Mouse (Mus musculus): ENCODE measurements at regions not wholly inside any gene's neighbourhood (a gene's known extent, or its start where the extent isn't known, plus 50 kb on each side); places are given as distances from the start of the nearest gene placed in this dataset.

GRCm38 (mm10) chr2:74977348-74977747 is 151.7 kb downstream of the Mtx2 start:
- no peak for DNase-seq (ENCODE audit: low read depth, low spot score)

DNA sequence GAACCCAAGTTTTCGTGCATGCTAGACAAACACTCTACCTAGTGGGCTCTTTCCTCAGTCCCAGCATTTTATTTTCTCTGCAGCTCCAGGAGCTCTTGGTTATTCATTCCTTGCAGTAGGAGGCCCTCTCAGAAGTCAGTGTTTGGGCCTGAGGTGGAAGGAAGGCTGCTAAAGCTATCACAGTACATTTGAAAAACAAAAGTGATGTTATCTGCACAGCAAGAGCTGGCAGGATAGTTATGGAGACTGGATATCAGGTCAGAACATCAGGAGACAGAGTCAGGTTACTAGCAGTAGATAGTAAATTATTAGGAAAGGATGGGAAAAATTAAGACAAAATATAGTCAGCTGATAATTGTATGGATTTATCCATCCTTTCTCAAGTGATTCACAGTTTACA is 152.2 kb downstream of the Mtx2 start:
- no peak for DNase-seq (ENCODE audit: low read depth, low spot score)

DNA sequence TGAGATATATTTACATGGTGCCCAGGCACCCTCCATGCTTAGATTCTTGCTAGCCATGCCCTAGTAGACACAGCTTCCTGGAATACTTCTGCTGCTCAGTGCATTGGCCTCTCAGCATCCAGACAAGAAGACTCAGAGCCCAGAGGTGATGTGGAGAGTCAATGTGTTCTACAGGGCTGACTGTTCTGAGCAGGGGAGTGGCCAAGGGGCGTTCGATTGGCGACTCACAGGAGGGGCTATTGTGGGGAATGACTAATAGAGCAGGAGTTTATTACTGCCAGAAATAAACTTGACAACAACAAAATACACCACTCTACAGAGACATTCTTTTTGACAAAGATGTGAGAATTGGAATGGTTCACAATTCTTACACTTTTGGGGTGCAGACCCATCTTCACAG is 156.3 kb downstream of the Mtx2 start:
- no peak for DNase-seq (ENCODE audit: low read depth, low spot score)

DNA sequence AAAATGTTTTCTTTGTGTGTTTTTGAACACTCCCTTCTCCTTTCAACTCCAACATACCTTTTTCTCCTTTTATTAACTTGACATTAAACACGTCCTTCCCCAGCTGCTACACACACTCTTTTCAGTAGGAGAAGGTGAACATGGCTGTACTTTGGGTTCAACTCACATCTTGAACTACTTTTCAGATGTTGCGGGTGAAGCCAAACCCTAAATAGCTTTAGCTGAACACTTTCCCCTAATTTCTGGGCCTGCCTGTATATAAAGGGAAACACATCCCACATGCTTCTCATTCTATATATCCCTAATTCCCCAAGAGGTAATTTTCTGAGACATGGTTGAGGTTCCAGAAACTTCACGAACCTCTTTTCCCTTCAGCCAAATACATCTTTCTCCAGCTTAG is 168.2 kb downstream of the Mtx2 start:
- DNase-seq (ENCODE audit: low read depth, low spot score), result no peak

DNA sequence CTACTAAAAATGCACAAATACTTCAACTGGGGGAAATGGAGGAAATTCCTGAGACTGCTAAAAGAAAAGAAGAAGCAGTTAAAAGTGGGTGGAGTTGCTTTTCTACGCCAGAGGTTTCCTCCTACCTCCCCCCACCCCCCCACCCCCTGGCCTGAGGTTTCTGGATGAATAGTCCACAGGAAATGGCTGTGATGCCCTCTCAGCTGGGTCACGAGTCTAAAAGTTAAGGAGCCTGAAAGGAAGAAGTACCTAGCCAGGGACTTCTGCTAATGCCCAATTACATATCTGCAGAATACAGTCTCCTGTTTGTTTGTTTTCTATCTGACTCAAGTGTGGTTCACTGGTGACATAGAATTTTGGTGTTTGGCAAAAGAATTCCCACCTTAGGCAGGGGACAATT is 169.4 kb downstream of the Mtx2 start:
- DNase-seq (ENCODE audit: low read depth, low spot score), result no peak

DNA sequence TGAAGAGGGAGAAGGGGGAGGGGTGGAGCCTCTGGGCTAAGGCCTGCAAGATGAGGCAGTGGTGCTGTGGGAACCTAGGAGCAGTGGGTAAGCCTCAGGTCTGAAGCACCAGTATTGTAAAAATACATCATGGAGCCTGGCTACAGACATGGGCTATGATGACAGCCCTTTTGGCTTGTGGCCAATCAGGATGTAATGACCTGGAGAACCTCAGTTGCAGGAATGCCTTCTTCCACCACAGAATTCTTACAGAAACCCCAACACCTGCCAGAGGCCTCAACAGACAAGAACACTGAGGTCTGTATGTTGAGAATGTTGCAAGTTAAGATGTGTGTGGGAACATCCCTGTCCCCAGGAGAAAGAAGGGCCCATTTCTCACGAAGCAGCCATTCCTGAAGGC is 172.1 kb downstream of the Mtx2 start:
- DNase-seq (ENCODE audit: low read depth, low spot score), result no peak

- no peak for DNase-seq (ENCODE audit: low read depth, low spot score)
Measured at GRCm38 (mm10) chr2:75000368-75000796, 174.8 kb downstream of the Mtx2 start.

DNA sequence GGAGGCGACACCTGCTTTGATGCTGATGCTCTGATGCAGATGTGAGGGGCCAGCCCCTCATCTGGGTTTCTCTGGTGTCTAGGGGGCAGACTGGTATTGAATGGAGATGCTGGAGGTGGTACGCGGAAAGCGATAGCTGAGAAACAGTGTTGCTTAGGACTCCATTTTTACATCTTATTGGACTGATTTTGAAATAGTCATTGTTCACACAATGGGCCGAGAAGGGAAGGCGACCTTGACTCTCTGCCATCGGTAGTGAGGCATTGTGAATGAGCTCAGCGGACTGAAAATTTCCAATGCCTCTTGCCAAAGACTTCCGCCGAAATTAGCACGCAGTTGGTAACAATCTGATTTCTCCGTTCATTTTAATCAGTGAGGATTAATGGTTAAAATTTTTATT is 177.0 kb downstream of the Mtx2 start:
- no peak for DNase-seq (ENCODE audit: low read depth, low spot score)

GRCm38 (mm10) chr2:75008116-75008515 is 182.5 kb downstream of the Mtx2 start:
- no peak for DNase-seq (ENCODE audit: low read depth, low spot score)

GRCm38 (mm10) chr2:75010647-75011046 is 185.0 kb downstream of the Mtx2 start:
- DNase-seq (ENCODE audit: low read depth, low spot score), result no peak

DNA sequence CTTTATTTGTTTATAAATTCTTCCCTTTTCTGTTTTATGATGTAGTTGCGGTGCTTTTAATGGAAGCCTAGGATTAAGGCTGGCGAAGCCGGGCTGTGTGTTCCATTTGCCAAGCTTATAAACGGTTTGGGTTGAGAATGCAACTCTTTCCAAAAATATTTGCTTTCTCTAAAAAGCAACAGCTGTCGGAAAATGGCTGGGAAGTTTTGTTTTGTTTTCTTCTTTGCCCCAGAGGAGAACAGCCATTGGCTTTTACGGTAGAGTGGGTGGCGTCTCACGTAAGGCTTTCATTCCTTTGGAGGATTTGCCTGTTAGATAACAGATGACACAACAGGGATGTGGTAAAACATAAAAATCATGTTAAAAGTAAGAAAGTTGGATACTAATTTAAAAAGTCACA is 186.4 kb downstream of the Mtx2 start:
- DNase-seq (ENCODE audit: low read depth, low spot score), result no peak

DNA sequence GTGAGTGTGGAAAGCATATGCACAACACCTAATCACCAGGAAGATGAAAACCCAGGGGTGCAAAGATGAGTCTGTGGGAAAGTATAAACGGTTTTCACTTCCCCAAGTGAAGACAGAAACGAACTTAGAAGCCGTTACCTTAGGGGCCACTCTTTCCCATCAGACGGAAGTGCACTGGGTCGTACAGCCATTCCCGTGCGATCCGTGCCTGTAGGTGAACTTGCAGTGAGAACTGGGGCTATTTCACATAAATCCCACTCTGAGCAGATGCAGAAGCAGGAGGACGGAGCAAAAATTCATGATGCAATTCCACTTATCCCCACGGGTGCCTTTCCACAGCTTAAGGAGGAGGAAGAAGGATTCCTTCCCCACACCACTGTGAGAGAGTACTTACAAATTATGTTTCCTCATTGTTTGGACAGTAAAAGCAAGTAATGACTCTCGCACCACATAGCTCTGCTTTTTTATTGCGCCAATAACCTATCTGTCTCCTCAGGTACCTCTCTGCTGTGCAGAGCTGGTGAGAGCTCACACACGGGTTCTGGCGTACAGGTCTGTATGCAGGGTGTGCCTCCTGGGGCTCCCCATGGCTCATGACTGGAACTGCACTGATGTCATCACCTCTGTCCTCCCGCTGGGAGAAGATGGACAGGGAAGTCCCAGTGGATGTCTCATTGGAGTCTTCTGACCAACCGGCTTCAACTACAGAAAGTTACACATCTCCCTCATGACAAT is 189.6 kb downstream of the Mtx2 start:
- DNase-seq (ENCODE audit: low read depth, low spot score), result no peak

DNA sequence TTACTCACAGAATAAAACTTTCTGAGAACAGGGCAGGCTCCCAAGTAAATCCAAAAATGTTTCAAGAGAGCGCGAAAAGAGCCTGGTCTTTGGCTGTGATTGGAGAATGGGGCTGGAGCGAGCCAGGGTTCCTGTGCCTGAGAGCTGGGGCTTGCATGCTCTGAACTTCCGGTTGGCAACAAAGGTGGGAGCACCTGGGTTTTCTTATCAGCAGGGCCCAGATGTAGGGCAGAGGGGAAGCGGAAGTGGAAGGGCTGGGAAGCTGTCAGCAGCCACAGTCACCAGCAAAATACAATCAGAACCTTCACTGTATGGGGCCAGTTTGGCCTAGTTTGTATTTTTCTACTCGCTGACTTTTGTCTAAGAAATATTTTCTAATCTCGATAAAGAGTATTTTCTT is 193.9 kb downstream of the Mtx2 start:
- DNase-seq (ENCODE audit: low read depth, low spot score), result no peak

GRCm38 (mm10) chr2:75021639-75022038 is 196.0 kb downstream of the Mtx2 start:
- DNase-seq (ENCODE audit: low read depth, low spot score), result no peak

GRCm38 (mm10) chr2:75028151-75028550 is 202.5 kb downstream of the Mtx2 start:
- DNase-seq (ENCODE audit: low read depth, low spot score), result no peak

GRCm38 (mm10) chr2:75029089-75029693 is 203.6 kb downstream of the Mtx2 start:
- no peak for DNase-seq (ENCODE audit: low read depth, low spot score)

- no peak for DNase-seq (ENCODE audit: low read depth, low spot score)
Measured at GRCm38 (mm10) chr2:75034708-75035107, 209.1 kb downstream of the Mtx2 start.

DNA sequence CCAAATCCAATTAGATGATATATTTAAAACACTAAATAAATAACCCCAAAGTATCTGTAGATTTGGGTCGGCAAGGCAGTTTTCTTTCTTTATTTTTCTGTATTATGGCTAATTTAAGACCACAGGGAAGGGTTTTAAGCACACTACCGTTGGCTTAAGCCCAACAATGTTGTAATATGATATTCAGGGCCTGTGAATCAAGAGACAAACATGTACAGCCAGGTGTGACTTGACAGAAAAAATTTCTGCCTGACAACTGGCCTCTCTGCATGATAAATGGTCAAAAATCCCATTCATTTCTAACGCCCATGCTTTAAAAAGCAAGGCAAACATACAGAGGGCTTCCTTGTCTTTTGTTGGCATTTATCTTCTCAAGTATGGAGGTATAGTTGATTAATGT is 213.5 kb downstream of the Mtx2 start:
- DNase-seq (ENCODE audit: low read depth, low spot score), result no peak

- no peak for DNase-seq (ENCODE audit: low read depth, low spot score)
Measured at GRCm38 (mm10) chr2:75046892-75047291, 221.3 kb downstream of the Mtx2 start.

DNA sequence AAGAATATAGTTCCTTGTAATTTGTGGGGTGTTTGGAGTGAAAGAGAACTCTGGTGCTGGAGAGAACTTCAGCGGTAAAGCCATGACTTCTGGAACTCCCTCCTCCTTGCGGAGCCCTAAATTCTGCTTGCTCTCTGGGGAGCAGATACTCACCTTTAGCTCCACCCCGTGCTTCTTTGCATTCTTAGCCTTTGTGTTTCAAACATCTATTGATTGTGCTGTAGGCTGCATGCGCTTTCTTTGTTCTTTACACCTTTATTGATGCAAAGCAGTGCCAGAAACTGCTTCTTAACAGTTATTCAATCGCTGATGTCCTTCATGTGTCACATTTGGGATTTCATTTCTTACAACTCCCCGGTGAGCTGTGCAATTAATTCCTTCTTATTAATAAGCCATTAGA is 222.5 kb downstream of the Mtx2 start:
- DNase-seq (ENCODE audit: low read depth, low spot score), result no peak

DNA sequence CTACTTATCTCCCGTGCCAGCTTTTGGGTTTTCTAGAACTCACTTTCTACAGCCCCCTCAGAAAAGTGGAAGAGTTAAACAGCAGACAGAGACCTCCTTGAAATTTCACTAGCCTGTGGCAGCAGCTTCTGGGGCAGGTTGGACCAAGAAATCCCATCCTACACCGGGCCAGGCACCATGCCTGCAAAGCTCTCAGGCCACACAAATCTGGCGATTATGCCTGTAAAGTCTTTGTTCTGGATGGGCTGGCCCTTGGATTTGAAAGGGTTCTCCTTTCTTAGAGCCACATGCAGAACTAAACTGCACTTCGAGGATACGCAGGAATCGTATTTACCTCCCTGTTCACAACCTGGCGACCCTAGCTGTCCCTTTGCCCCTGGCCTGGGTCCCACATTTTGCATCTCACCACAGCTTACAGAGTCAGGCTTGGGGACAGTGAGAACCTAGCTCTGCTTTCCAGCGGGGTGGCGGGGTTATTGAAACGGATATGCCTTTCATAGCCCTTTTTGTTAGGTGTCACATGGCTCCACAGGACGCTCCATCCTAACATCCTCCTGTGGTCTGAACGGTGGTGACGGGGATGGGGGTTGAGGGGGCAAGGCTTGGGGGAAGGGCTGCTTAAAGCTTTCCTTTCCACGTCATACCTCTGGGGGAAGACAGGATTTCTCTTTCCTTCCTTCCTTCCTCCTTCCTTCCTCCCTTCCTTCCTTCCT is 229.0 kb downstream of the Mtx2 start:
- DNase-seq (ENCODE audit: low read depth, low spot score), result no peak

DNA sequence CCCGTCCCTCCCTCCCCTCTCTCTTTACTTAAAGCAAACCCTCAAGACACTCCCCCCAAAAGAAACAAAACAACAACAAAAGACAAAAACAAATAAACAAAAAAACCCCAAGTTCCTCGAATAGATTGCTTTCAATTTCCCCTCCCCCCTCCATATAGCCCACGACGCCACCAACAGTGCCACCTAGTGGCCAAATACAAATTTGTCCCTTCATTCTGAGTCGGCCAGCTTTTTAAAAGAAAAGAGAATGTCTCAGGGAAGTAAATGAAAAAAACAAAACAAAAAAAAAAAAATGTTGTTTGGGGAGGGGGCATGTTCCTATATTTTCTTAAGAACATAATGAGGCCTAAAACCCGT is 229.6 kb downstream of the Mtx2 start:
- peak; percentile 62 for DNase-seq (ENCODE audit: low read depth, low spot score)

GRCm38 (mm10) chr2:75061009-75061408 is 235.4 kb downstream of the Mtx2 start:
- no peak for DNase-seq (ENCODE audit: low read depth, low spot score)

Measured in A20 (cell line).